Mouse (Mus musculus) heart, embryonic 11.5 days (tissue): ENCODE data around the gene Gm42715. TPM values are rescaled to one million over a fixed set of nuclear protein-coding genes. Genes with fewer than 3 reads are reported as not detected.
"Not testable (repeated sequence)": the region's sequence is repeated elsewhere in the genome, so short reads cannot be mapped to it uniquely, and the experiment has no call there.

ENCODE experiments used
- ATAC-seq: fragments of 200-750 bp; cut with Nextera tagmentation; replicated peaks from 2 replicates; pipeline ENCODE4 v1.8.0; 2017; ENCODE audit warnings: moderate library complexity; ENCODE audit not compliant: insufficient number of reproducible peaks, low FRiP score, low TSS enrichment
- H3K27ac ChIP-seq: fragments of 300-500 bp; sonication (generic); 2 replicates; pipeline ENCODE4 v1.5.1; 2014; ENCODE audit warnings: mild to moderate bottlenecking, low read depth, low read length
- H3K27me3 ChIP-seq: fragments of 300-500 bp; sonication (generic); 2 replicates; pipeline ENCODE4 v1.6.1; 2014; ENCODE audit warnings: mild to moderate bottlenecking, low read length, mixed read lengths; ENCODE audit not compliant: control insufficient read depth, insufficient read depth
- H3K36me3 ChIP-seq: fragments of 300-500 bp; sonication (generic); 2 replicates; pipeline ENCODE4 v1.6.1; 2014; ENCODE audit warnings: mild to moderate bottlenecking, low read length, moderate library complexity, mixed read lengths; ENCODE audit not compliant: control insufficient read depth, insufficient read depth
- H3K4me1 ChIP-seq: fragments of 300-500 bp; sonication (generic); 2 replicates; pipeline ENCODE4 v1.6.1; 2014; ENCODE audit warnings: low read length; ENCODE audit not compliant: control insufficient read depth, insufficient read depth
- H3K4me2 ChIP-seq: fragments of 300-500 bp; sonication (generic); 2 replicates; pipeline ENCODE4 v1.6.1; 2014; ENCODE audit warnings: mild to moderate bottlenecking, moderate library complexity
- H3K4me3 ChIP-seq: fragments of 300-500 bp; sonication (generic); 2 replicates; pipeline ENCODE4 v1.5.1; 2014; ENCODE audit warnings: low read depth, low read length
- H3K9ac ChIP-seq: fragments of 300-500 bp; sonication (generic); 2 replicates; pipeline ENCODE4 v1.6.1; 2014; ENCODE audit warnings: mild to moderate bottlenecking, low read depth, low read length, moderate library complexity
- H3K9me3 ChIP-seq: fragments of 300-500 bp; sonication (generic); replicated peaks from 2 replicates; pipeline ENCODE4 v1.6.1; 2016; ENCODE audit warnings: low read length; ENCODE audit not compliant: control insufficient read depth
- WGBS: fragments of 180-500 bp; shearing (Covaris S2); extraction: QIAGEN DNeasy Blood & Tissue Kit; methylation state at CpG from one replicate; pipeline ENCODE4 v1.1.7; 2014; ENCODE audit not compliant: insufficient replicate concordance; 5-methylcytosine and 5-hydroxymethylcytosine counted together
- polyA plus RNA-seq: library from polyadenylated mRNA; unstranded; fragments of >200 nt; fragmentation: Nextera tagmentation; extraction: Ambion mirVana; gene quantifications from 2 replicates; pipeline ENCODE4 v1.2.1, GENCODE M21; 2014

Gm42715 gene
- polyA plus RNA-seq, 1 experiment from 2014 or later = 12.6 TPM

DNA sequence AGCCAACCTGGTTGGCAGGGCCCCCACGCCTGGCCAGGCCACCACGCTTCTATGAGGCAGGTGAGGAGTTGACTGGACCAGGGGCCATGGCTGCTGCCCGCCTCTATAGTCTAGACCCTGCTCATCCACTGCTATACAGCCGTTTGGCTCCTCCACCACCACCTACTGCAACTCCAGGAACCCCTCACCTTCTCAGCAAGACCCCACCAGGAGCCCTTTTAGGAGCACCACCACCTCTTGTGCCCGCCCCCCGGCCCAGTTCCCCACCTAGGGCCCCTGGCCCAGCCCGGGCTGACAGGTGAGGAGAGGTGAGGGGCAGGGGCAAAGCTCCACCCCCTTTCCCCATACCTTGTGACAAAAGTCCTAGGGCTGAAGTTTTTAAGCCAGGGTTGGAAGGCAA lies 29.4 kb upstream of the Gm42715 start:
- 96% methylated on average over 7 of the region's 7 CpGs for whole genome bisulfite sequencing

DNA sequence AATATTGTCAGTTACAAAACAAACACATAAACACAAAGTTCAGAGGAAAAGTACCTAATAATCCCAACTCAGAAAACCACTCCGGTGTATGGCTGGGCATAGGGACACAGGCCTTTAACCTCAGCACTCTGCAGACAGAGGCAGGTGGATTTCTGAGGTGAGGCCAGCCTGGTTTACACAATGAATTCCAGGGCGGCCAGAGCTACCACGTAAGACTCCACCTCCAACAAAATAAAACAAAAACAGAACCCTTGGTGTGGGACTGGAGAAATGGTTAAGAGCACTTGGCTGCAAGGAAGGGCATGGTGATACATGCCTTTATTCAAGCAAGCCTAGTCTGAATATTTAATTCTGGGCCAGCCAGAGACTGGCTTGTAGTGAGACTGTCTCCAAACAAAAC lies 27.5 kb upstream of the Gm42715 start:
- no peak overlapping the region for H3K4me2 ChIP-seq
- no peaks in the 10 kb centered on the region for H3K9me3 ChIP-seq
- peaks cover 28% of the 10 kb centered on the region for H3K36me3 ChIP-seq
- WGBS = 86% methylated on average over 3 of the region's 3 CpGs
- no peak overlapping the region for H3K27ac ChIP-seq
- no peaks in the 10 kb centered on the region for H3K27me3 ChIP-seq
- no peak overlapping the region for H3K4me3 ChIP-seq
- no peak overlapping the region for H3K9ac ChIP-seq
- 0 out of 2 replicates have a peak, but pooled peaks cover 2% of the 10 kb centered on the region for H3K4me1 ChIP-seq
- ATAC-seq = no peak

More for the DNA sequence above, 29.4 kb upstream of the Gm42715 start:
- no peak overlapping the region for H3K4me2 ChIP-seq
- H3K36me3 ChIP-seq = peaks cover 39% of the 10 kb centered on the region
- no peaks in the 10 kb centered on the region for H3K27me3 ChIP-seq
- ATAC-seq = no peak
- H3K4me3 ChIP-seq = no peak overlapping the region
- H3K9me3 ChIP-seq = no peaks in the 10 kb centered on the region
- H3K9ac ChIP-seq = no peak overlapping the region
- H3K27ac ChIP-seq = no peak overlapping the region
- H3K4me1 ChIP-seq = 0 out of 2 replicates have a peak, but pooled peaks cover 2% of the 10 kb centered on the region

DNA sequence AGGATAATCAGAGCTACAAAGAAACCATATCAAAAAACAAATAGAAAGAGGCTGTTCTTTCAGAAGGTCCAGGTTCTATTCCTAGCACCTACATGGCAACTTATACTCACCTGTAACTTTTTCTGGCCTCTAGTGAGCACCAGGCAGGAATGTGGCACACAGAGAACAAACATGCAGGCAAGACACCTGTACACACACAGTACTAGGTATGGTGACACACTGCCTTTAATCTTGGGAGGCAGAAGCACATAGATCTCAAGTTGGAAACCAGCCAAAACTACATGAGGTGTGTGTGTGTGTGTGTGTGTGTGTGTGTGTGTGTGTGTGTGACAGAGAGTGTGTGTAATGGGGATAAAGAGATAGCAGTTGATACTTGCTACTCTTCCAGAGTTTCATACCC lies 24.7 kb upstream of the Gm42715 start:
- 0 out of 2 replicates have a peak, but pooled peaks cover 2% of the 10 kb centered on the region for H3K4me1 ChIP-seq
- peaks cover 13% of the 10 kb centered on the region for H3K36me3 ChIP-seq
- no peak overlapping the region for H3K27ac ChIP-seq
- H3K27me3 ChIP-seq = no peaks in the 10 kb centered on the region
- no peak overlapping the region for H3K9ac ChIP-seq
- H3K4me2 ChIP-seq = no peak overlapping the region
- H3K4me3 ChIP-seq = no peak overlapping the region
- ATAC-seq = no peak
- no peaks in the 10 kb centered on the region for H3K9me3 ChIP-seq

DNA sequence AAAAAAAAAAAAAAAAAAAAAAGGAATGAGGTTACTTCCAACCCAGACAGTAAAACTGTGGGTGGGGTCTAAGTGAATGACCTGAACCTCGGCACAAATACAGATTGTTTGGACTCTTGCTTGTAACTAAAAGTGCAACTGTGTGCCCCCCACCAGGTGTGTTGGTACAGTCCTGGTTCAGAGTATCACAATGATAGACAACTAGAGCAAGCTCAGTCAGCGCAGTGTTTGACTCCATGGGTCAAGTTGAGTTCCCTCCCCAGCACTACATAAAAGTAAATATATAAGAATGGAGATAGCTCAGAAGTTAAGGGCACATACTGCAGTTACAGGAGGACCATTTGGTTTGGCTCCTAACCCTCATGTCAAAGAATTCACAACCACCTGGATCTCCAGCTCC lies 22.0 kb upstream of the Gm42715 start:
- no peaks in the 10 kb centered on the region for H3K9me3 ChIP-seq

DNA sequence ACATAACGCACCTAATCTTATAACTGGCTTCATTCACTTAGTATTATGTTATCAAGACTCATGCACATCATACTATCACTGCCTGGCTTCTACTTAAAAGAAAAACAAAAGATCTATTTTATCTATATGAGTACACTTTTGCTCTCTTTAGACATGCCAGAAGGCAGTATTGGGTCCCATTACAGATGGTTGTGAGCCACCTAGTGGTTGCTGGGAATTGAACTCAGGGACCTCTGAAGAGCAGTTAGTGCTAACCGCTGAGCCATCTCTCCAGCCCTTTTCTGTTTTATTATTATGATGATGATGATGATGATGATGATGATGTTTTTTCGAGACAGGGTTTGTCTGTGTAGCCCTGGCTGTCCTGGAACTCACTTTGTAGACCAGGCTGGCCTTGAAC lies 21.0 kb upstream of the Gm42715 start:
- Histone ChIP-seq H3K36me3 (no peaks in the 10 kb centered on the region), H3K27ac (no peak overlapping the region), H3K9ac (no peak overlapping the region), H3K9me3 (no peaks in the 10 kb centered on the region), H3K27me3 (no peaks in the 10 kb centered on the region), H3K4me1 (0 out of 2 replicates have a peak, but pooled peaks cover 2% of the 10 kb centered on the region), H3K4me2 (no peak overlapping the region), H3K4me3 (no peak overlapping the region)
- no peak for ATAC-seq
- WGBS = 36% methylated on average over 3 of the region's 3 CpGs

More for the DNA sequence above, 22.0 kb upstream of the Gm42715 start:
- H3K27me3 ChIP-seq = no peaks in the 10 kb centered on the region
- H3K36me3 ChIP-seq = no peaks in the 10 kb centered on the region
- H3K4me2 ChIP-seq = no peak overlapping the region
- H3K4me1 ChIP-seq = 0 out of 2 replicates have a peak, but pooled peaks cover 2% of the 10 kb centered on the region
- no peak overlapping the region for H3K4me3 ChIP-seq
- 77% methylated on average over 2 of the region's 2 CpGs for WGBS
- ATAC-seq = no peak
- H3K27ac ChIP-seq = no peak overlapping the region
- no peak overlapping the region for H3K9ac ChIP-seq

DNA sequence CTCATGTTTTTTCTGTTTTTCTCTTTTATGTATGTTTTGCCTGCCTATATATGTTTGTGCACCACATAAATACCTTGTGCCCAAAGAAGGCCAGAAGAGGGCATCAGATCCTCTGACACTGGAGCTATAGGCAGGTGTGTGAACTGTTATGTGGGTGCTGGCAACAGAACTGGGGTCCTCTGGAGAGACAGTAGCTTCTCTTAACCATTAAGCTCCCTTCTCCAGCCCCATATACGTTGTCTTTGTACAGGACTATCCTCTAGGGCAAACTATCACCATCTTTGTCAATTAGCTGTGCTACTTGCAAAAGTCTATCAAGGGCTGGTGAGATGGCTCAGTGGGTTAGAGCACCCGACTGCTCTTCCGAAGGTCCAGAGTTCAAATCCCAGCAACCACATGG lies 11.1 kb upstream of the Gm42715 start:
- Histone ChIP-seq H3K9ac (no peak overlapping the region), H3K27me3 (no peaks in the 10 kb centered on the region), H3K4me3 (no peak overlapping the region), H3K36me3 (no peaks in the 10 kb centered on the region), H3K9me3 (no peaks in the 10 kb centered on the region), H3K4me1 (peaks cover 6% of the 10 kb centered on the region), H3K4me2 (no peak overlapping the region), H3K27ac (no peak overlapping the region)
- ATAC-seq = no peak
- WGBS = 96% methylated on average over 3 of the region's 3 CpGs

DNA sequence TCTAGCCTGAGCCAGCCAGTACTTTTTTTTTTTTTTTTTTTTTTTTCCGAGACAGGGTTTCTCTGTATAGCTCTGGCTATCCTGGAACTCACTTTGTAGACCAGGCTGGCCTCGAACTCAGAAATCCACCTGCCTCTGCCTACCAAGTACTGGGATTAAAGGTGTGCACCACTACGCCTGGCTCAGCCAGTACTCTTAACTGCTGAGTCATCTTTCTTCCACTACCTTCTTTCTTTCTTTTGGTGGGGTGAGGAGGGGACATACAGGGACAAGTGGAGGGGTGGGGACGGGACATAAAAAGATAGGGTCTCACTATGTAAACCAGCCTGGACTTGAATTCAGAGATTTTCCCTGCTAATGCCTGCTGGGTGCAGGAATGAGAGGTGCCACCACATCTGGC lies 9.6 kb upstream of the Gm42715 start:
- not testable (repeated sequence) for H3K9ac ChIP-seq, H3K27ac ChIP-seq, H3K4me3 ChIP-seq, H3K36me3 ChIP-seq, H3K27me3 ChIP-seq, H3K9me3 ChIP-seq, ATAC-seq, H3K4me2 ChIP-seq
- 83% methylated on average over 3 of the region's 4 CpGs for WGBS
- peaks cover 14% of the 10 kb centered on the region for H3K4me1 ChIP-seq

- 39% methylated on average over 8 of the region's 8 CpGs for WGBS
- Histone ChIP-seq H3K9ac (peak overlapping the region; percentile 96; the same call in 1 of the 2 replicates), H3K9me3 (no peaks in the 10 kb centered on the region), H3K27me3 (no peaks in the 10 kb centered on the region), H3K4me1 (peaks cover 14% of the 10 kb centered on the region), H3K27ac (peak overlapping the region; percentile 98), H3K4me3 (peak overlapping the region; percentile 79), H3K36me3 (peaks cover 9% of the 10 kb centered on the region), H3K4me2 (peak overlapping the region; percentile 69)
- ATAC-seq = no peak
Observed at GRCm38 (mm10) chr7:127511241-127511640, 8.1 kb upstream of the Gm42715 start.

DNA sequence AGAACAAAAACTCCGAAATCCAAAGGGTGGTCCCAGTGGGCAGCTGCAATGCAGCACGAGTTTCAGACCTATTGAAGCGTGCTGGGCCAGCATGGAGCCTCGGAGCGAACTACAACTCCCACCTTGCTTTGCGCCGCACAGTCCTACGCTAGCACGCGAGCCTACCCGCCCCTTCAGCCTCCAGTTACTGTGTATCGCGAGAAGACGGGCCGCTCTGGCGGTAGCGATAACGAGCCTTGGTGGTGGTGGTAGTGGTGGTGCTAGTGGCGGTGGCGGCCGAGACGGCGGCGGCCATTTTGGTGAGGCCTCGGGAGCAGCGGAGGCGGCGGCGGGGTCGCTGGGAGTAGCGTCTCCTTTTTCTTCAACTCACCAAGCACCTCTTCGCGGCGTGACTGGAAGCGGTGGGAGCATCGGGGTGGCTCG lies 7.6 kb upstream of the Gm42715 start, which contains the start of gene Srcap:
Srcap (plus strand) TSS at position 176 of the 423 bp plus-strand sequence.
- WGBS = 0% methylated on average over 35 of the region's 37 CpGs
- peaks cover 9% of the 10 kb centered on the region for H3K36me3 ChIP-seq
- peaks cover 14% of the 10 kb centered on the region for H3K4me1 ChIP-seq
- H3K9me3 ChIP-seq = no peaks in the 10 kb centered on the region
- H3K4me3 ChIP-seq = peak within 1 kb of the TSS; percentile 79
- H3K27me3 ChIP-seq = no peaks in the 10 kb centered on the region
- H3K27ac ChIP-seq = peak within 1 kb of the TSS; percentile 98
- ATAC-seq = peak; percentile 97
- H3K9ac ChIP-seq = peak within 1 kb of the TSS; percentile 96
- peak within 1 kb of the TSS; percentile 69 for H3K4me2 ChIP-seq
